Mouse (Mus musculus) right cerebral cortex, postnatal 36 days (tissue): Measurements from ENCODE around the gene Dnajc24.

Experiments used
- DNase-seq, 2 experiments: peaks; one replicate each; pipeline ENCODE4 v3.0.0; 2022; ENCODE audit warnings: low spot score in 2 of 2, mixed read lengths in 1 of 2

Dnajc24 gene

DNA sequence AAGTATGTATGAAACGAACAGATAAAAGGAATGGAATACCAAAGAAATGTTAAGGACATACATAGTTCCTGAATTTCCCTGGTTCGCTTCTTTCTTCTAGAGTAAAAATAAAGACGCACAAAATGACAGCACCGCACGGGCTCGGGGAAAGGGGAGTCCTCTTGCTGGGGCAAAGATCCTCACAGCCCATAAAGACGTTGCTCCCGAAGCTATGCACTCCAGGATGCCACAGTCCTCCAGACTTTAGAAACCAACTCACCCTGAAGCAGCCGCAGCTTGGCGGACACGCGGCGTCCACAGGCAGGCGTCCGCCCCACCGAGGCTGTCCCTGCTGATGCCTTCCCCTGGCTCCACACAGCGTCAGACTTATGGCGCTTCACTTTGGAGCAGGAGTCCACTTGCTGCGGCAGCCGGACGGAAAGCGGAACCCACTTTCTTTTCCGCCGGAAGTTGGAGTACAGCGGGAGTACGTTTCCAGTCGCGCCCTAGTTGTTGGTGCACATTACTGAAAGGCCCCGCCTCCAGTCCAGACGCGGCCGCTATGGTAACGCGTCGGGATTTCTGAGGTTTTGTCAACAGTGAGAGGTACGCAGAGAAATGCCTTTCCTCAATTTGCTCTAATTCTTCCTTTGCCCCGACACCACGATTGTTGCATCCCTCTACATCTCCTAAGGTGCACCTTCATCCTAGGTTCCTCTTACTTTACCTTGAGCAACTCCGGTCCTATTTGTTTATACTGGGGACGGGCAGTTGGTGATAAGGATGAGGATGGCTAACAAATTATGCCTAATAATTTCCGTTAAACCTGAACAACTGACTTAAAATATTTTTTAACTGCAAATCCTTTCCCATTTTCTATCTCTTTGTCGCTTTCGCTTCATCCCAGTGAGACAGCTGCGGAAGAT is at the start of gene Dnajc24:
Gene Dnajc24 (minus strand): TSS at position 715 of the 905 bp plus-strand sequence.
- DNase-seq, result peak; percentile 88

- DNase-seq, result no peak
Measured at GRCm38 (mm10) chr2:106046686-106047085, 43.3 kb upstream of the Dnajc24 start.

DNA sequence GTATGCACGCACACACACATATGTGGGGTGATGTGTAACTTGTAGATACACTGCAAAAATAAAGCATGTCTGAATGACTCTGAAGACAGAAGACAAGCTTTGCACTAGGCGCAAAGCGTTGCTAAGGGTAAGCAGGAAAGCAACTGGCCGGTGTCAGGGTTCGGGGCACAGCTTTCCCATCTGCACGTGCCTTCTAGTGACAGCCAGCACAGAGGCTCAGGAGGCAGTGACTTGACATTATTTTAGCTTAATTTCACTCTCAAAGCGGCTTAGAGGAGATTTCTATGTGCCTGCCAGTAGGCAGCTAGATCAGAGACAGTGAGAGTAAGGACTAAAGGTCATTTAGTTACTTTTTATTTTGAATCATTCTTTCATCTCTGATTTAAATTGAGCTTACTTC is 39.1 kb upstream of the Dnajc24 start:
- DNase-seq, result no peak

DNA sequence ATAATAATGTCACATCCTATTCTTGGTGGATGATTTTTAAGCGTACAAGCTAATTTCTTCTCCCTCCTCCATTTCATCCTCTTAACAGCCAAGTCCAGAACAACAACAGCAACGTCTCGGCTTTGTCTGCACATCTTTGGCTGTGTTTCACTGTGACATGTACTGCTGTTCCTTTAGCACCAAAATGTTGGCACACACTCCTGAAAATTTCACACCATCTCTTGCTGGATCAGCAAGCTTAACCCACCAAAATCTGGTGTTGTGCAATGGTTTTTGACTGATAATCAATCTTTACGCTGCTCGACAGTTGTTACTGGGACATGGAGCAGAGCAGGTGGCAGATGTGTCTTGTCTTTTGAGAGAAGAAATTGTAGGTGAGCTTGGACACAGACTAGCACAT is 38.6 kb upstream of the Dnajc24 start:
- DNase-seq, result no peak

DNA sequence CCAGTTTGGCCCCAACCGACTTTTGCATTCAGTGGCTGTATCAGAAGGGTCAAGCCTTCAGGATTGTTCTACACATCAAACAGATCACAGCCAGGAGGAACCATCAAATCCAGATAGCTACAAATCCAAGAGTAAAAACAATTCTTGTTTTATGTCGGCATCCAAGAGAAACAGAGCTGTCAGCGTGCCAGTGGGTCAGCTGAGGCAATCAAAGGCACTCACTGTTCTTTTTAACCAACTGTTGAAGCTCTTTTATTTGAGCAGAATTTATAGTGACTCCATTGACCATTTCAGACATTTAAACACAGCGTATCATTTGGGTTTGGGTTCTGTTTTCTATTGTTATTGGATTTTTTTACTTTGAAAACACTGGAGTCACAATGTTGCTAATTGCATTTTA is 34.9 kb upstream of the Dnajc24 start:
- no peak for DNase-seq

- no peak for DNase-seq
Measured at GRCm38 (mm10) chr2:106024895-106025294, 21.5 kb upstream of the Dnajc24 start.

DNA sequence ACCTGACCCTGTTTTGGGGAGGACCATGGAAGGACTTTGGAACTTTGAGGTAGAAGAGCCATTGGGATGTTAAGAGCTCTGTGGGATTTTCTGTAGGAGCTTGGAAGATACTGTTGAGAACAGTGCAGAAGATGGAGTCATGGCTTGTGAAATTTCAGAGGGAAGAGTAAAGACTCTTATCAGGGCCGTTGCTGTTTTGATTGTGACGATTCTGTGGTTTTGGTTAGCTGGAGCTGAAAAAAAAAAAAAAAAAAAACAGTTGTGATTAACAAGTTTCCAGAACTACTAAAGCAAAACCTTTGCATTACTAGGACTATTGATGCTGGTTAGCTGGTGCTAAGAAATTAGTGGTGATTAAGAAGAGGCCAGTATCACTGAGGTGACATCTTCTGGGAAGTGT is 5.1 kb upstream of the Dnajc24 start:
- DNase-seq, result no peak

GRCm38 (mm10) chr2:105987999-105988398 is 15.3 kb downstream of the Dnajc24 start:
- DNase-seq, result no peak

GRCm38 (mm10) chr2:105987131-105987530 is 16.2 kb downstream of the Dnajc24 start:
- DNase-seq, result no peak

DNA sequence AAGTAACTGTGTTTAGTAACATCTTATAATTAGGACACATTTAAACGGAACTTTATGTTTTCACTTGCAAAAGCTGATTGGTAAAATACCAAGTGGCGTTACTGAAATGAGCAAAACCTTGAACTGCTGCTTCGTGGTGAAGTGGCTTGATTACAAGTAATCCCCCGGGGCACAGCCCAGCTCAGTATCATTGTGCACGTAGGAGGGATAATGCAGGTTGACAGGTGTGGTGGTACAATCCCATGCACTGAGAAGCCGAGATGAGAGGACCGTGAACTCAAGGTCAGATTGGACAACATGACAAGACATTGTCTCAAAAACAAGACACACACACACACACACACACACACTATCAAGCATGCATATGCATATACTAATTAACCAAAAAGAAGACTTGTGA is 18.1 kb downstream of the Dnajc24 start:
- DNase-seq, result no peak

- DNase-seq, result no peak
Measured at GRCm38 (mm10) chr2:105978065-105978464, 25.3 kb downstream of the Dnajc24 start.

GRCm38 (mm10) chr2:105973941-105974340 is 29.4 kb downstream of the Dnajc24 start:
- DNase-seq, result no peak

GRCm38 (mm10) chr2:105963447-105963846 is 39.9 kb downstream of the Dnajc24 start:
- no peak for DNase-seq

GRCm38 (mm10) chr2:105953862-105954261 is 49.5 kb downstream of the Dnajc24 start:
- no peak for DNase-seq

GRCm38 (mm10) chr2:105951350-105951940 is 51.9 kb downstream of the Dnajc24 start:
- no peak for DNase-seq

GRCm38 (mm10) chr2:105950131-105950530 is 53.2 kb downstream of the Dnajc24 start:
- DNase-seq, result no peak

DNA sequence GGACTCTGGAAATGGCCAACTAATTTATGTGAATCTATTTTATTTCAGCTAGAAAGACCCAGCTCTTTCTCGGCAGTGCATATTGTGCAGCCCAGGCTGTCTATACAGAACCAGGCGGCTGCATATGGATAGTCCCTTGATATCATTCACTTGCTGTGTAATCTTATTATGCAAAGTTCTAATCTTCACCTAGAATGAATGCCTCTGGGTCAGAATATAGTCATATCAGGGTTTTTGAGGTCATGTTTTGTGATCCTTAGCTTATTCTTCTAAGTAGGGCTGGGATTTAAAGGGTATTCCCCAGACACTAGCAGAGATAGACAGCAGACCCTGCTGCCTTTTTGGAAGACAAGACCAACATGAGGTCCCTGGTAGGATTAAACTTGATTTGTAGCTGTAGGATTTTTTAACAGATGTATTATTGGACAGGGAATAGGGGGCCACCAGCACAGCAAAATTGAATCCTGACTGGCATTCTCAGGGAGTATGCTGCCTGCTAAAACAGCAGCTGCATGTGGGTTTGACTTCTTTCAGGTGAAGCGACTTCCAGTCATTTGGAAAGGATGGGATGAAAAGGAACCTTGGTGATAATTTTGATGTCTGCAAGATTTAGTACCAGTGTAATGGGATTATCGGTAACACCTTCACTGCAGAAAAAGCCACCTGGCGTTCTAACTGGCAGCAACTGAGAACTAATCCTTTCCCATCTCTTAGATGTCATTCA is 85.6 kb downstream of the Dnajc24 start:
- no peak for DNase-seq
